Comparison of ENCODE assay signal across 20 mouse cellular contexts in genomic region chr4:76244371-76244770, GRCm38 (mm10).
DNase-seq lines count a peak whose midpoint lies in the region; ATAC-seq and TF ChIP-seq lines count a peak whose summit lies in the region.
"Had no signal": no experiment of that assay in that cellular context is flagged by ENCODE, and none has a peak within 500 bp of the region (broad histone marks: within the 10 kb centered on the region; RNA-seq: fewer than 3 reads in every experiment).

No protein-coding gene starts in this region.

- intact Hi-C loops in gastrocnemius, postnatal 14 days (cut with DNase I; ENCODE audit: low total_unique reads) = no loop called here
- intact Hi-C loops in heart, postnatal 36 days (cut with DNase I) = no loop called here

- ATAC-seq in hindbrain, embryonic 12.5 days (ENCODE audit: low FRiP score) = peak; percentile 72
- ATAC-seq in midbrain, embryonic 13.5 days = peak; percentile 85
- ATAC-seq in midbrain, postnatal 0 days (ENCODE audit: low FRiP score) = no peak
- peak; percentile 51; the same call in 1 of the 2 replicates for ATAC-seq in hindbrain, embryonic 15.5 days (ENCODE audit: low FRiP score, low read depth)
- peak; percentile 21; the same call in 1 of the 2 replicates for ATAC-seq in neural tube, embryonic 15.5 days (ENCODE audit: low FRiP score)
- ATAC-seq: liver, postnatal 0 days had no signal

- H3K27me3 ChIP-seq in hindbrain, embryonic 12.5 days = no peaks in the 10 kb centered on the region
- no peaks in the 10 kb centered on the region for H3K27me3 ChIP-seq in hindbrain, embryonic 10.5 days (ENCODE audit: insufficient read depth, poor library complexity, severe bottlenecking)
- H3K27me3 ChIP-seq in midbrain, embryonic 13.5 days = no peaks in the 10 kb centered on the region
- no peaks in the 10 kb centered on the region for H3K27me3 ChIP-seq in midbrain, postnatal 0 days (ENCODE audit: insufficient read depth, low read length)
- H3K27me3 ChIP-seq in hindbrain, embryonic 15.5 days = no peaks in the 10 kb centered on the region
- H3K27me3 ChIP-seq in neural tube, embryonic 15.5 days (replicated peaks) = no peaks in the 10 kb centered on the region
- H3K27me3 ChIP-seq: embryonic facial prominence, embryonic 12.5 days; heart, embryonic 13.5 days; stomach, embryonic 15.5 days had no signal

- no peaks in the 10 kb centered on the region for H3K9me3 ChIP-seq in hindbrain, embryonic 12.5 days (replicated peaks)
- H3K9me3 ChIP-seq in hindbrain, embryonic 10.5 days = no peaks in the 10 kb centered on the region
- no peaks in the 10 kb centered on the region for H3K9me3 ChIP-seq in midbrain, embryonic 13.5 days
- H3K9me3 ChIP-seq in midbrain, postnatal 0 days (ENCODE audit: low read length) = no peaks in the 10 kb centered on the region
- no peaks in the 10 kb centered on the region for H3K9me3 ChIP-seq in hindbrain, embryonic 15.5 days
- H3K9me3 ChIP-seq in neural tube, embryonic 15.5 days (replicated peaks) = no peaks in the 10 kb centered on the region
- H3K9me3 ChIP-seq: embryonic facial prominence, embryonic 12.5 days; heart, embryonic 13.5 days; stomach, embryonic 15.5 days had no signal

- TF ChIP-seq CTCF in midbrain, postnatal 0 days (IDR thresholded peaks at IDR 0.05) = no peak

- no peak for DNase-seq in hindbrain, embryonic 10.5 days (ENCODE audit: low spot score)
- DNase-seq in midbrain, postnatal 0 days (ENCODE audit: low spot score) = no peak
- DNase-seq in gastrocnemius, postnatal 14 days = no peak
- DNase-seq in heart, postnatal 36 days = no peak
- DNase-seq: adrenal gland, postnatal 25 days; B cell, adult 2 months; cerebellum, adult 2 months; kidney, adult 2 months; liver; liver, postnatal 0 days; lung, postnatal 36 days; right cerebral cortex, postnatal 14 days; thymus, adult 2 months had no signal

- H3K36me3 ChIP-seq in hindbrain, embryonic 12.5 days = no peaks in the 10 kb centered on the region
- no peaks in the 10 kb centered on the region for H3K36me3 ChIP-seq in hindbrain, embryonic 10.5 days
- H3K36me3 ChIP-seq in midbrain, embryonic 13.5 days = no peaks in the 10 kb centered on the region
- no peaks in the 10 kb centered on the region for H3K36me3 ChIP-seq in midbrain, postnatal 0 days (ENCODE audit: insufficient read depth, low read length)
- H3K36me3 ChIP-seq in hindbrain, embryonic 15.5 days = no peaks in the 10 kb centered on the region
- no peaks in the 10 kb centered on the region for H3K36me3 ChIP-seq in neural tube, embryonic 15.5 days
- H3K36me3 ChIP-seq: embryonic facial prominence, embryonic 12.5 days; stomach, embryonic 15.5 days had no signal

- H3K9ac ChIP-seq in hindbrain, embryonic 12.5 days = no peak overlapping the region
- H3K9ac ChIP-seq in midbrain, embryonic 13.5 days (replicated peaks) = no peak overlapping the region
- no peak overlapping the region for H3K9ac ChIP-seq in midbrain, postnatal 0 days (replicated peaks; ENCODE audit: low read length, poor library complexity, severe bottlenecking)
- H3K9ac ChIP-seq in hindbrain, embryonic 15.5 days = no peak overlapping the region
- H3K9ac ChIP-seq in neural tube, embryonic 15.5 days (replicated peaks) = no peak overlapping the region
- H3K9ac ChIP-seq: embryonic facial prominence, embryonic 12.5 days; heart, embryonic 13.5 days; liver, postnatal 0 days; stomach, embryonic 15.5 days had no signal

- no peak overlapping the region for H3K4me3 ChIP-seq in hindbrain, embryonic 12.5 days
- no peak overlapping the region for H3K4me3 ChIP-seq in hindbrain, embryonic 10.5 days
- H3K4me3 ChIP-seq in midbrain, embryonic 13.5 days (replicated peaks) = no peak overlapping the region
- H3K4me3 ChIP-seq in midbrain, postnatal 0 days (ENCODE audit: low read depth, low read length) = no peak overlapping the region
- no peak overlapping the region for H3K4me3 ChIP-seq in hindbrain, embryonic 15.5 days
- no peak overlapping the region for H3K4me3 ChIP-seq in neural tube, embryonic 15.5 days (replicated peaks)
- H3K4me3 ChIP-seq: embryonic facial prominence, embryonic 12.5 days; heart, embryonic 13.5 days; stomach, embryonic 15.5 days had no signal

- H3K4me1 ChIP-seq in hindbrain, embryonic 12.5 days = peaks cover 5% of the 10 kb centered on the region
- peaks cover 8% of the 10 kb centered on the region for H3K4me1 ChIP-seq in hindbrain, embryonic 10.5 days (replicated peaks)
- peaks cover 13% of the 10 kb centered on the region for H3K4me1 ChIP-seq in midbrain, embryonic 13.5 days (replicated peaks)
- no peaks in the 10 kb centered on the region for H3K4me1 ChIP-seq in midbrain, postnatal 0 days (ENCODE audit: insufficient read depth, low read length)
- H3K4me1 ChIP-seq in hindbrain, embryonic 15.5 days (replicated peaks) = peaks cover 22% of the 10 kb centered on the region
- H3K4me1 ChIP-seq in neural tube, embryonic 15.5 days = peaks cover 21% of the 10 kb centered on the region
- H3K4me1 ChIP-seq: embryonic facial prominence, embryonic 12.5 days; stomach, embryonic 15.5 days had no signal

- H3K4me2 ChIP-seq in hindbrain, embryonic 12.5 days (replicated peaks) = no peak overlapping the region
- H3K4me2 ChIP-seq in midbrain, embryonic 13.5 days (replicated peaks) = no peak overlapping the region
- no peak overlapping the region for H3K4me2 ChIP-seq in midbrain, postnatal 0 days (ENCODE audit: low read depth, low read length, poor library complexity, severe bottlenecking)
- H3K4me2 ChIP-seq in hindbrain, embryonic 15.5 days = no peak overlapping the region
- H3K4me2 ChIP-seq in neural tube, embryonic 15.5 days = no peak overlapping the region
- H3K4me2 ChIP-seq: embryonic facial prominence, embryonic 12.5 days; heart, embryonic 13.5 days; stomach, embryonic 15.5 days had no signal

- no peak overlapping the region for H3K27ac ChIP-seq in hindbrain, embryonic 12.5 days
- no peak overlapping the region for H3K27ac ChIP-seq in hindbrain, embryonic 10.5 days
- no peak overlapping the region for H3K27ac ChIP-seq in midbrain, embryonic 13.5 days
- no peak overlapping the region for H3K27ac ChIP-seq in midbrain, postnatal 0 days (ENCODE audit: low read depth, low read length)
- H3K27ac ChIP-seq in hindbrain, embryonic 15.5 days (replicated peaks) = no peak overlapping the region
- H3K27ac ChIP-seq in neural tube, embryonic 15.5 days (replicated peaks) = no peak overlapping the region
- H3K27ac ChIP-seq: embryonic facial prominence, embryonic 12.5 days; heart, embryonic 13.5 days; stomach, embryonic 15.5 days had no signal

- 61% methylated on average over 6 of the region's 6 CpGs for WGBS in hindbrain, embryonic 12.5 days
- WGBS in hindbrain, embryonic 10.5 days = 77% methylated on average over 6 of the region's 6 CpGs
- WGBS in midbrain, embryonic 13.5 days = 47% methylated on average over 6 of the region's 6 CpGs
- WGBS in midbrain, postnatal 0 days = 39% methylated on average over 6 of the region's 6 CpGs
- WGBS in hindbrain, embryonic 15.5 days = 47% methylated on average over 6 of the region's 6 CpGs
- 29% methylated on average over 6 of the region's 6 CpGs for WGBS in neural tube, embryonic 15.5 days
